Mouse (Mus musculus) midbrain, embryonic 11.5 days (tissue): ENCODE measurements around the gene 9430097D07Rik. TPM values are rescaled to one million over a fixed set of nuclear protein-coding genes. Genes with fewer than 3 reads are reported as not detected.

Source experiments
- ATAC-seq: fragments of 200-750 bp; cut with Nextera tagmentation; 2 replicates; pipeline ENCODE4 v1.8.0; 2017; ENCODE audit warnings: moderate TSS enrichment, moderate library complexity; ENCODE audit not compliant: low FRiP score
- DNase-seq: peaks from one replicate; pipeline ENCODE4 v3.0.0; 2015; ENCODE audit warnings: low spot score; ENCODE audit errors: missing footprints
- H3K27ac ChIP-seq: fragments of 300-500 bp; sonication (generic); 2 replicates; pipeline ENCODE4 v1.5.1; 2014; ENCODE audit warnings: low read depth, low read length
- H3K27me3 ChIP-seq: fragments of 300-500 bp; sonication (generic); 2 replicates; pipeline ENCODE4 v1.6.1; 2014; ENCODE audit warnings: mild to moderate bottlenecking, low read length, moderate library complexity, mixed read lengths; ENCODE audit not compliant: control insufficient read depth, insufficient read depth
- H3K36me3 ChIP-seq: fragments of 300-500 bp; sonication (generic); 2 replicates; pipeline ENCODE4 v1.6.1; 2014; ENCODE audit warnings: mild to moderate bottlenecking, low read length, moderate library complexity, mixed read lengths; ENCODE audit not compliant: control insufficient read depth, insufficient read depth
- H3K4me1 ChIP-seq: fragments of 300-500 bp; sonication (generic); 2 replicates; pipeline ENCODE4 v1.6.1; 2014; ENCODE audit warnings: low read length; ENCODE audit not compliant: control insufficient read depth, insufficient read depth
- H3K4me2 ChIP-seq: fragments of 300-500 bp; sonication (generic); 2 replicates; pipeline ENCODE4 v1.6.1; 2014; ENCODE audit warnings: mild to moderate bottlenecking, moderate library complexity
- H3K4me3 ChIP-seq: fragments of 300-500 bp; sonication (generic); 2 replicates; pipeline ENCODE4 v1.5.1; 2014; ENCODE audit warnings: low read depth, low read length
- H3K9ac ChIP-seq: fragments of 300-500 bp; sonication (generic); 2 replicates; pipeline ENCODE4 v1.6.1; 2014; ENCODE audit warnings: low read length
- H3K9me3 ChIP-seq: fragments of 300-500 bp; sonication (generic); 2 replicates; pipeline ENCODE4 v1.6.1; 2016; ENCODE audit warnings: low read length; ENCODE audit not compliant: control insufficient read depth
- WGBS: fragments of 180-500 bp; shearing (Covaris S2); extraction: QIAGEN DNeasy Blood & Tissue Kit; methylation state at CpG from one replicate; pipeline ENCODE4 v1.1.7; 2014; 5-methylcytosine and 5-hydroxymethylcytosine counted together
- polyA plus RNA-seq: library from polyadenylated mRNA; unstranded; fragments of >200 nt; fragmentation: Nextera tagmentation; extraction: Ambion mirVana; gene quantifications from 2 replicates; pipeline ENCODE4 v1.2.1, GENCODE M21; 2014

The 9430097D07Rik gene
- polyA plus RNA-seq, 1 experiment from 2014 or later, result 0.49 TPM

GRCm38 (mm10) chr2:32555484-32555883 lies 20.0 kb downstream of the 9430097D07Rik start:
- no peaks in the 10 kb centered on the region for H3K36me3 ChIP-seq
- 45% methylated on average over 4 of the region's 4 CpGs for WGBS
- no peaks in the 10 kb centered on the region for H3K9me3 ChIP-seq
- no peak for ATAC-seq
- H3K27ac ChIP-seq, result no peak overlapping the region
- H3K4me1 ChIP-seq, result peaks cover 28% of the 10 kb centered on the region
- no peaks in the 10 kb centered on the region for H3K27me3 ChIP-seq
- peak overlapping the region; percentile 20 for H3K9ac ChIP-seq
- no peak overlapping the region for H3K4me2 ChIP-seq
- no peak overlapping the region for H3K4me3 ChIP-seq
- no peak for DNase-seq

GRCm38 (mm10) chr2:32553592-32554148 lies 21.8 kb downstream of the 9430097D07Rik start:
- Histone ChIP-seq H3K9me3 (no peaks in the 10 kb centered on the region), H3K27me3 (no peaks in the 10 kb centered on the region), H3K9ac (no peak overlapping the region), H3K4me2 (no peak overlapping the region), H3K36me3 (no peaks in the 10 kb centered on the region), H3K27ac (no peak overlapping the region), H3K4me3 (no peak overlapping the region), H3K4me1 (peaks cover 10% of the 10 kb centered on the region)
- 79% methylated on average over 7 of the region's 7 CpGs for WGBS
- peak; percentile 68 for DNase-seq
- ATAC-seq, result no peak

- Histone ChIP-seq H3K27ac (no peak overlapping the region), H3K36me3 (no peaks in the 10 kb centered on the region), H3K9me3 (no peaks in the 10 kb centered on the region), H3K4me2 (no peak overlapping the region), H3K9ac (no peak overlapping the region), H3K27me3 (no peaks in the 10 kb centered on the region), H3K4me1 (peaks cover 6% of the 10 kb centered on the region; the same call in 1 of the 2 replicates), H3K4me3 (no peak overlapping the region)
- 90% methylated on average over 5 of the region's 5 CpGs for WGBS
- DNase-seq (no peak), ATAC-seq (no peak)
These were observed 24.2 kb downstream of the 9430097D07Rik start for GRCm38 (mm10) chr2:32551236-32551635.

GRCm38 (mm10) chr2:32549764-32550163 lies 25.7 kb downstream of the 9430097D07Rik start:
- H3K4me3 ChIP-seq, result no peak overlapping the region
- ATAC-seq (no peak), DNase-seq (no peak)
- no peak overlapping the region for H3K9ac ChIP-seq
- H3K27me3 ChIP-seq, result no peaks in the 10 kb centered on the region
- no peaks in the 10 kb centered on the region for H3K9me3 ChIP-seq
- H3K27ac ChIP-seq, result no peak overlapping the region
- WGBS, result 78% methylated on average over 6 of the region's 6 CpGs
- no peak overlapping the region for H3K4me2 ChIP-seq
- no peaks in the 10 kb centered on the region; the same call in 1 of the 2 replicates for H3K36me3 ChIP-seq
- no peaks in the 10 kb centered on the region for H3K4me1 ChIP-seq

- 93% methylated on average over 9 of the region's 9 CpGs for whole genome bisulfite sequencing
- H3K36me3 ChIP-seq, result no peaks in the 10 kb centered on the region; the same call in 1 of the 2 replicates
- no peak overlapping the region for H3K9ac ChIP-seq
- peak; percentile 12 for DNase-seq
- no peak overlapping the region for H3K4me2 ChIP-seq
- no peak overlapping the region for H3K4me3 ChIP-seq
- ATAC-seq, result no peak
- H3K27me3 ChIP-seq, result no peaks in the 10 kb centered on the region
- H3K27ac ChIP-seq, result no peak overlapping the region
- no peaks in the 10 kb centered on the region for H3K4me1 ChIP-seq
- no peaks in the 10 kb centered on the region for H3K9me3 ChIP-seq
These were observed 26.3 kb downstream of the 9430097D07Rik start for GRCm38 (mm10) chr2:32549171-32549570.

GRCm38 (mm10) chr2:32547964-32548739 lies 27.3 kb downstream of the 9430097D07Rik start:
- Histone ChIP-seq H3K9ac (no peak overlapping the region), H3K27ac (no peak overlapping the region), H3K36me3 (no peaks in the 10 kb centered on the region; the same call in 1 of the 2 replicates), H3K27me3 (no peaks in the 10 kb centered on the region), H3K4me1 (no peaks in the 10 kb centered on the region), H3K4me3 (no peak overlapping the region), H3K9me3 (no peaks in the 10 kb centered on the region), H3K4me2 (no peak overlapping the region)
- no peak for ATAC-seq
- peak; percentile 12 for DNase-seq
- WGBS, result 90% methylated on average over 7 of the region's 7 CpGs

- Histone ChIP-seq H3K36me3 (no peaks in the 10 kb centered on the region; the same call in 1 of the 2 replicates), H3K4me3 (no peak overlapping the region), H3K27me3 (no peaks in the 10 kb centered on the region), H3K9ac (no peak overlapping the region), H3K4me2 (no peak overlapping the region), H3K27ac (no peak overlapping the region), H3K9me3 (no peaks in the 10 kb centered on the region), H3K4me1 (no peaks in the 10 kb centered on the region)
- ATAC-seq, result no peak
- 90% methylated on average over 5 of the region's 5 CpGs for WGBS
- DNase-seq, result no peak
These were observed 28.1 kb downstream of the 9430097D07Rik start for GRCm38 (mm10) chr2:32547380-32547779.

GRCm38 (mm10) chr2:32546951-32547350 lies 28.5 kb downstream of the 9430097D07Rik start:
- 62% methylated on average over 1 of the region's 1 CpGs for WGBS
- no peaks in the 10 kb centered on the region; the same call in 1 of the 2 replicates for H3K36me3 ChIP-seq
- no peak overlapping the region for H3K27ac ChIP-seq
- no peak for DNase-seq
- no peak overlapping the region for H3K4me2 ChIP-seq
- no peaks in the 10 kb centered on the region for H3K27me3 ChIP-seq
- no peak overlapping the region for H3K9ac ChIP-seq
- ATAC-seq, result no peak
- H3K4me1 ChIP-seq, result no peaks in the 10 kb centered on the region
- no peaks in the 10 kb centered on the region for H3K9me3 ChIP-seq
- H3K4me3 ChIP-seq, result no peak overlapping the region

- WGBS, result 96% methylated on average over 3 of the region's 3 CpGs
- Histone ChIP-seq H3K27me3 (no peaks in the 10 kb centered on the region), H3K4me1 (peaks cover 20% of the 10 kb centered on the region), H3K36me3 (no peaks in the 10 kb centered on the region; the same call in 1 of the 2 replicates), H3K9me3 (no peaks in the 10 kb centered on the region), H3K27ac (no peak overlapping the region), H3K4me3 (no peak overlapping the region), H3K9ac (no peak overlapping the region), H3K4me2 (no peak overlapping the region)
- ATAC-seq, result no peak
- DNase-seq, result no peak
These were observed 32.4 kb downstream of the 9430097D07Rik start for GRCm38 (mm10) chr2:32543031-32543449.
